Mouse (Mus musculus) retina, adult 2 months (tissue): ENCODE measurements around the gene Bbs12.
A peak's percentile ranks its signal among the peaks of the same experiment; 100 is the strongest.

Experiments used
- DNase-seq: peaks from one replicate; pipeline ENCODE4 v3.0.0-alpha.2; 2012; ENCODE audit warnings: low read depth, low spot score

Bbs12 gene

GRCm38 (mm10) chr3:37312370-37312941, at the start of gene Bbs12, which contains the start of gene Cetn4:
Gene Bbs12, plus strand, starts transcription at chr3:37312554.
Gene Cetn4, minus strand, starts transcription at chr3:37312708.
- DNase-seq, result peak; percentile 93

DNA sequence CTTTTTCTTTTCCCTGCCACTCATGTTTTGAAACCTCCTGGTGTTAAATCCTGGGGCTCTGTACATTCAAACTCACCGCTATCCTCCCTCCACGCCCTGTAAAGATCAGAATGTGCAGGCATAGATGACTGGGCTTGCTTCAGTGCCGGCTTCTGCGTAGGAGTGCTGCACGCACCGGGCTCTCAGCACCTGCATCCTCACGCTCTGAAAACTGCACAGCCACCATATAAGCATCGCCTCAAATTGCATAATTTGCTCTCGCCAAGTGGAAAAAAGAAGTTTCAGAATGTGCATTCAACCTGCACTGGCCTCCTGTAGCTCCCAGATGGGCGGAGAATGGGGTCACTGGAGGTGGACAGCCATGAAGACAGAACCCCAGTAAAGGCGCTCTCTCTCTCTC, 44.0 kb upstream of the Bbs12 start:
- no peak for DNase-seq

DNA sequence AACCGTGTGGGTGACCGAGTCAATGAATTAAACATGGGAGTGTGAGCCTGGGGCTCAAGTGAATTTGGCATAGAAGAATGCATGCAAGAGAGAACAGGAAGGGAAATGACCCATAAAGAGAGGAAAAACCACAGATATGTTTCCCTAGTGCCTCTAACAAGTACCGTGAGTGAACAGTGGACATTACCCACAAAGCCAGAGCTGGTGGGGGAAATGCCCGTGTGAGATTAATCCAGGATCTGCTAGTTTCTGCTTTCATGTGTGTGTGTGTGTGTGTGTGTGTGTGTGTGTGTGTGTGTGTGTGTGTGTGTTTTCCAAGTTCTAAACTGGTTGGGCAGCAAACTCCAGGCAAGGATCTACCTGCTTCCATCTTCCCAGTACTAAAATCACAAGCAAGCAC, 42.4 kb upstream of the Bbs12 start:
- no peak for DNase-seq

DNA sequence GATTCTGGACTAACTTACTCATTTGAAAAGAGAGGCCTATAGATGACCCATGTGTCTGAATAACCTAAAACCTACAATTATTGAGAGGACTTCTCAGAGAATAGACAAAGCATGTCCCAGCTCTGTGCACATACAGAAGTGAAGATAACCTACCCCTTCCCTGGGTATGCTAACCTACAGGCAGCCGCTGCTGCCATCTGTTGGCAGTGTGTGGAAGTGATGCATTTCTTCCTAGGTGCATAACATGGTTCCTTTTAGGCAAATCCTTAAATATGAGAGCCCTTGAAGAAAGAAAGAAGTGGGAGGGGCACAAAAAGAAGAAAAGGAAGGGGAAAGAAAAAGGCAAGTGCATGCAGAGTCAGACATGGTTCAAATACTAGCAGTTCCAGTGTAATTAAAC, 41.1 kb upstream of the Bbs12 start:
- no peak for DNase-seq

- no peak for DNase-seq
Measured at GRCm38 (mm10) chr3:37273092-37273491, 39.3 kb upstream of the Bbs12 start.

GRCm38 (mm10) chr3:37274661-37275060, 37.7 kb upstream of the Bbs12 start:
- no peak for DNase-seq

GRCm38 (mm10) chr3:37280221-37280620, 32.1 kb upstream of the Bbs12 start:
- no peak for DNase-seq

GRCm38 (mm10) chr3:37280871-37281270, 31.5 kb upstream of the Bbs12 start:
- DNase-seq, result no peak

DNA sequence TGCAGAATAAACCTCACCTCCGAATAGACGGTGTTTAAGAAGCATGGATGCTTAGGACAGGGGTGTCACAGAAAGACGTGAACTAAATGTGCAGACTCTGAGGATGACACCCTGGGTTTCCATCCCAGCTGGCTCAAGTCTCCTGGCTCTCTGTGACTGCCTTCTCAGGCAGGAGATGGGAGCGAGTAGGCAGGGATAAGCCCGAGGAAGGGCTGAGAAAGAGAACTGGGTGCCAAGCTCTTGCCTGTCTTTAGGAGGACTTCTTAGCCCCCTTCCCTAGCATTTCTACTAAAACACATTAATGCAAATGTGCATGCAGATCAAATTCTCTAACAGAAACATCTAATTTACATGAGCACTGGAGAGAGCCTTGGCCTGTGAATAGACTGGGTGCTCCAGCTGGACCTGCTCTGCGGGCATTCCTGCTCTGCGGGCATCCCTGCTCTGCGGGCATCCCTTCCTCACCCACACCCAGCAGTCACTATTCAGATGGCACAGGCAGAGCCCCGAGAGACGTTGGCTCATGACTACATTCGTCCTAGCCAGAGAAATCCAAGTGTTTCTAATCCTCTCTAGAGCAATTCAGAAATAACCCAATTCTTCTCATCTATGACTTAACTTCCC, 29.9 kb upstream of the Bbs12 start:
- DNase-seq, result no peak

DNA sequence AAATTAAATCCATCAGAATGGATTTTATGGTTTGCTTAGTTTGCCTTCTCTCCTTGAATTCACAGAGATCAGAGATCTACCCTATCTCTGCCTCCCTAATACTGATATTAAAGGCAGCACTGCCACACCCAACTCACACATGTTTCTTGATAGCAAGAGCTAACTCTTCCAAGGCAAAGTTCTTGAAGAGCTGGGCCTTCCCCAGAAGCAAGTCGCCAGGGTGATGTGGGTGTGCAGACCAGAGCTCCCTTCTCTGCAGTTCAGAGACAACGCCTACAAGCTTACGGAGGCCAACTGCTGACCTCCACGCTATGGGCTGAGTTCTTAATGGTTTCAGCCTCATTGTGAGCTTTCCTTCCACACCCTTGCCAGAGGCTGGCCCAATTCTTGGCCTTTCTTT, 29.1 kb upstream of the Bbs12 start:
- DNase-seq, result no peak

DNA sequence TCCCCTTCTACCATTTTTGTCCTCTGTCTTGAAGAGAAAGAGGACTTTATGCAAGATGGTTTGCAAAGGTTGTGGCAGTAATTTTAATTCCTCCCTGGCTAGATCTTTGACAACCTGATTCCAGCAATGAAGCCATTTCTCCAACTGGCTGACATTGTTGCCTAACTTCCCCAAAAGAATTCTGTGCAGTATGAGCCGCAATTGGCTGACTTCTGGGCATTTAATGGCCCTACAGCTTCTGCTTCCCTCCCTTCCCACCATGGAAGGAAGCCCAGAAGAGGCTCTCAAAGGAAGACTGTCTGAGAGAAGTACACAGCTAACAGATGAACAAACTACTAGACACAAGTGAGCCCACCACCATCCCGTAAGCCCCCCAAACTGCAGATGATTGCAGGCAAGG, 23.1 kb upstream of the Bbs12 start:
- DNase-seq, result no peak

DNA sequence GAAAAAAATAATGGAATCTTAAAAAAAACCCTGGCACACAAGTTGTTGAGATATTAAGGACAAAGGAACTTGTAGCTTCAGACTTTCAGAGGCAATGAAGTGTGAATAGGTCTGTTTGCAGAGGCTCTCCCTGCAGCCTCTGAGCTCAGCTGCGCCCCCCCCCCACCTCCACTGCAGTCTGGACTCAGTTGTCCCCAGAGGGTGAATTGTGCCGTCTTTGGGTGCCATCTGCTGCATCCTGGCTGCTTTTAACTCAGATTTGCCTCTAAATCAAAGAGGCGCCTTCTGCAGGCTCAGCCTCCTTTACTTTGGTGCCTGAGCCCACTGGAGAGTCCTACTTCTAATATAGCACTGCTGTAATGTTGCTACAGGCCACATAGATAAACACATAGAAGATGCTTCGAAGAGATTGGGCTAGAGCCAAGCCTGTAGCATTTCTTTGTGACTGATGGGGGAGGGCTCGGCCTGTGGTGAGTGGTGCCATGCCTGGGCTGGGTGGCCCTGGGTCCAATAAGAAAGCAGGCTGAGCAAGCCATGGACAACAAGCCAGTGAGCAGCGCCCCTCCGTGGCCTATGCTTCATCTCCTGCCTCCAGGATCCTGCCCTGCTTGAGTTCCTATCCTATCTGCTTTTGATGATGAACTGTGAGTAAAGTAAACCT, 21.3 kb upstream of the Bbs12 start:
- no peak for DNase-seq

DNA sequence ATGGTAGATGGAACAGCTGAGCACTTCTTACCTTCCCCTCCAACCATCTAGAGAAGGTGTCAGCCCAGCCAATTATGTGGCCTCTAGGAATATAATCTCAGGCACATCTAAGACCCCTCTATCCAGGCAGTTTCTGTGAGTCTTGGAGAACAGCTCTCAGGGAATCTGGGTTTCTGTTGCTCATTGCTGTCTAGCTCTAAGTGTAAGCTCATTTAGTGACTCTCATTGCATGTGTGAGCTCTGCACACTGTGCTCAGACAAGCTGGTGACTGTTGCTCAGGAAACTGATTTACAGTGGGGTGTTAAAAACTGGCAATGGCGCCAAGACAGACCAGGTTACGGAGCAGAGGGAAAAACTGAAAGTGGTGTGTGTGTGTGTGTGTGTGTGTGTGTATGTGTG, 20.4 kb upstream of the Bbs12 start:
- DNase-seq, result no peak

GRCm38 (mm10) chr3:37292654-37293053, 19.7 kb upstream of the Bbs12 start:
- DNase-seq, result no peak

DNA sequence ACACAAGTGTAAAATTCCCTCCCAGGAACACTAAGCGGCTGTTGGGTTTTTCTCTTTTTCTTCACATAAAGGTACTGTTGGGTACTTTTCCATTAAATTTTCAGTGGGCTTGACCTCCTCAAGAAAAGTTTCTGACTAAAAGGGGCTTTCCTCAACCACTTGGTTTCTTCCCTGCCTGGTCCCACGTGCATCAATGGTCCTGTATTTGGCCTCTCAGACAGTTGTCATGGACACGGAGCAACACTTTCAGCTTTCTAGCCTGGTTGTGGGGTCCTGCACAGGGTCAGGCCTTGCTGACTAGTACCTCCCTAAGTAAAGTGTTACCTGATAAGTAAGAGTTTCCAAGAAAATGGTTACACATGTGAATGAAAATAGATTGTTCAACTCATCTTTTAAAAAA, 12.9 kb upstream of the Bbs12 start:
- DNase-seq, result no peak

- DNase-seq, result no peak
Measured at GRCm38 (mm10) chr3:37302685-37303084, 9.7 kb upstream of the Bbs12 start.

DNA sequence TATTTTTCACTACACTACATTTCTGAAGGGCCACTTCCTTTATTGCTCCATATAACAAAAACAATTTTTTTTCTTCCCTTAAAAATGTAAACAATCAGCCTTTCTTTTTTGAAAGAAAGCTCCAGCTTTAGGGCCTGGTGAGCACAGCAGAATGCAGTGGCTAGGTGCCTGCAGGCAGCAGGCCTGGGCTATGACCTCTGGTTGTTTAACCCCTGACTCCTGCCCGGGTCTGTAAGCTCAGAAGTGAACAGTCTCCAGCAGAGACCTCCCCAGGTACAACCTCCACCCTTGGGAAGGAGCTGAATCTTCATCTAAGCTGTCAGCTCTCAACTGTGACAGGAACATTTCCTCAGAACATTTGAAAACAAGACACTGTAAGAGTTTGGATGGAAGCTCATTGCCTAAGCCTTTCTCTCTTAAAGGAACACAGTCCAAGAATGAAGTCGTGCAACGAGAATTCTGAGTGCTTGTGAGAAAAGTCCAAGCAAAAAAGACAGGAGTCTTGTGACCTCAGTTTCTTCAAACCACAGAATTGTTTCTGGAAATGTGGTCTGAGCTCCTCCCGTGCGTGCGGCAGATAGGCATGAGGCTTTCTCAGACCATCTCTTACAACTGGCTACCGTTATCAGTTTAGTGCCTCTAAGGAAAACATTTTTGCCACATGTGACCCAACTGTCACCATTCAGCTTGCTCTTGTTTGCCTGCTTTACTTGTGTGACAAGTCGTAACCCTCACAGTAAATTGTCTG, 8.8 kb upstream of the Bbs12 start:
- no peak for DNase-seq

DNA sequence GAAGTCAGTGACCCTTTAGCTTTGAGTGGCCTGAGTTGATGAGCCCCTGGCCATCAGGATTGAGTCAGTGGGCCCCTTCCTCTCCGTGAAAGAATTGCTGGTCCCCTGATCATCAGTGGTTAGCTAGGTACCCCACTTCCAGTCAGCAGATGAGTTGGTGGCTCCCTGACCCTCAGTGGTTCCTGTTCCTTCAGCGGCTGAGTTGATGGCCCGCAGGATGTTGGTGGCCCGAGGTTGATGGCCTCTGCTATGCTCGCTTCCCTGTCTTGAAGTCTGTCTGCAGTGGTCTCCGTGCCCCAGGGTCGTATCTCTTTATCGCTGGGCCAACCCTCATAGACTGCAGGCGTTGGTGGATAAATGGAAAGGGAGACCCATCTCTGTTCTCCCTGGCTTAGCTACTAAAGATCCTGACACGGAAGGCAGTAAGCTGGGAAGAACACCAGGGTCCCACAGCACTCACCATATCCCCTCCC, 421 bp upstream of the Bbs12 start:
- no peak for DNase-seq

DNA sequence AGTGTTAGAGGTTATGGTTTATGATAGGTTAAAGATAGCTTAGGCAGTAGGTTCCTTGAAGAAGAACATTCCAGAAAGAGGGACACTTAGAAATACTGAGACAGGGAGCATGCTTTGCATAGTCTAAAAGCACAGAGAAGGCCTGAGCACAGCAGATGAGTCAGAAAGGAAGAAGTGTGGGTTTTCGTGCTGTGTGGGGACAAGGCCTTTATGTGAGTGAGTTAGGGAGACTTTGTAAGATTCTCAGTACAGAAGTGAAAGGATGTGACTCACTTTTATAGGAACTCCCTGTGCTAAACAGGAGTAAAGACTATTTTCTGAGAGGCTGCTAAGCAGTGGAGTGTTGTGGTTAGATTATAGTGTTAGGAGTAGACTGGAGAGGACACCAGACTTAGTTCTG, 1.0 kb downstream of the Bbs12 start:
- DNase-seq, result no peak

- DNase-seq, result no peak
Measured at GRCm38 (mm10) chr3:37316233-37316632, 3.9 kb downstream of the Bbs12 start.

- no peak for DNase-seq
Measured at GRCm38 (mm10) chr3:37324310-37324709, 12.0 kb downstream of the Bbs12 start.

DNA sequence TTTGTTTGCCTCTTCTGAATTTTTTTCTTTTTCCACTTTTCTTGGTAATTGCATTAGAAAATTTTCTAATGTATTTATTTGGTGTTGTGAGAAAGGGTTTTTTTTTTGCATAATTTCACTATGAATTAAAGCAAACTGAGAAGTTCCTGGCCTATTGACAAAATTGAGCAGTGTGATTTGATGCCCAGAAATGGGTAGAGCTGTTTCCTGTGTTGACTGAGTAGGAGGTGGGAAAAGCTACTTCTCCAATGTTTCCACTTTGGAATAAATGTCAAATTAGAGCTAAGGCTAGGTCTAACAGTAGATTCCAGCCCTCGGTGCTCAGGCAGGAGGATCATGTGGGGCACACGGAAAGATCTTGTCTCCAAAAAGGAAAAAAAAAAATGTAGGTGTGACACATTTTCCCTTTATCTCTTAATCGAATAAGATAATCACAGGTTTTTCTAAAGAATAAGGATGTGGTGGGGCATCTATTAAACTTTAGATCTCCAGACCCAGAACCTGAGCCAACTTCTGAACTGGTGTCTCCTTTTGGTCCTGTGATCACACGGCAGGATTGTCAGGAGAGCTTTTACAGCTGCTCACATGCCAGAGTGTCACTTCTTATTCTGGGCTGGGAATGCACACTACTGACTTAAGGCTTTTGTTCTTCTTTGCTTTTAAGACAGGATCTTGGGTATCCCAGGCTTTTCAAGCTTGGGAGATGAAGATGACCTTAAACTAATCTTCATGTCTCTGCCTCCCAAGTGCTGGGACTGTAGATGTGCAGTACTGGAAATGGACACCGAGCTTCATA, 13.2 kb downstream of the Bbs12 start:
- DNase-seq, result no peak
